ENCODE assay signal across 9 mouse cellular contexts in the genomic region with DNA sequence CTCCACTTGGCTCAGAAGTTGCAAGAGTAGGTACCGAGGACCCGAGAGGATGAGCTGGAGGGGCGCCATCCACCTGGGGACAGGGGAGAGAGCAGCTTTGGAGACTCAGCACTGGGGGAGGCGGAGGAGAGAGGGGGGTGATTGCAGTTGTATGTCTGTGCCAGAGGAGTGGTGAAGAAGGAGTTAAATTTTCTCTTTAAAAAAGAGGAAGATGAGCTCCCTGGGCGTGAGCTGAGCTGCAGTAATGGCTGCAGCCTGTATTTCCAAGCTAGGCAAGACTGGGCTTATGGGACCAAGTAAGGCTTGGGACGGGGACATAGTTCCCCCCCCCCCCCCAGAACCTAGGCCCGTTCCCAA. TPM values are rescaled to one million over a fixed set of nuclear protein-coding genes. Genes with fewer than 3 reads are reported as not detected.
DNase-seq lines count a peak whose midpoint lies in the region; ATAC-seq and TF ChIP-seq lines count a peak whose summit lies in the region.
"Had no signal": no experiment of that assay in that cellular context is flagged by ENCODE, and none has a peak within 500 bp of the region (broad histone marks: within the 10 kb centered on the region; RNA-seq: fewer than 3 reads in every experiment).

No protein-coding gene starts in this region.

- peaks cover 18% of the 10 kb centered on the region for H3K36me3 ChIP-seq in heart, embryonic 13.5 days
- H3K36me3 ChIP-seq in G1E (replicated peaks) = peaks cover 76% of the 10 kb centered on the region
- peaks cover 16% of the 10 kb centered on the region for H3K36me3 ChIP-seq in hindbrain, embryonic 10.5 days

- peaks cover 26% of the 10 kb centered on the region for H3K4me1 ChIP-seq in heart, embryonic 13.5 days
- peaks cover 70% of the 10 kb centered on the region for H3K4me1 ChIP-seq in G1E (ENCODE audit: insufficient read depth, low read depth, low read length)
- H3K4me1 ChIP-seq in hindbrain, embryonic 10.5 days (replicated peaks) = peaks cover 26% of the 10 kb centered on the region

- H3K9me3 ChIP-seq in heart, embryonic 13.5 days = no peaks in the 10 kb centered on the region
- no peaks in the 10 kb centered on the region for H3K9me3 ChIP-seq in G1E (replicated peaks)
- H3K9me3 ChIP-seq in hindbrain, embryonic 10.5 days = no peaks in the 10 kb centered on the region

- H3K27ac ChIP-seq in heart, embryonic 13.5 days (replicated peaks) = peak overlapping the region; percentile 77; the same call in 1 of the 2 replicates
- H3K27ac ChIP-seq in hindbrain, embryonic 10.5 days = peak overlapping the region; percentile 95

- no peak for DNase-seq in heart, postnatal 36 days
- peak; percentile 80 for DNase-seq in G1E (ENCODE audit: low spot score)
- DNase-seq in hindbrain, embryonic 10.5 days (ENCODE audit: low spot score) = no peak
- DNase-seq in cerebellum, postnatal 25 days = no peak
- DNase-seq in frontal cortex, postnatal 14 days (ENCODE audit: low spot score in 2 of 2) = no peak
- no peak for DNase-seq in left cerebral cortex, postnatal 10 days (ENCODE audit: extremely low spot score in 1 of 2, low spot score in 2 of 2)

- H3K4me3 ChIP-seq in heart, embryonic 13.5 days = peak overlapping the region; percentile 80
- peak overlapping the region; percentile 90 for H3K4me3 ChIP-seq in G1E (ENCODE audit: low read depth, low read length)
- peak overlapping the region; percentile 97 for H3K4me3 ChIP-seq in hindbrain, embryonic 10.5 days

- TF ChIP-seq CTCF in G1E (IDR thresholded peaks at IDR 0.05; ENCODE audit: low read depth, low read length) = no peak

- peaks cover 57% of the 10 kb centered on the region for H3K27me3 ChIP-seq in heart, embryonic 13.5 days (replicated peaks)
- H3K27me3 ChIP-seq in G1E (ENCODE audit: insufficient read depth, low read length) = no peaks in the 10 kb centered on the region
- peaks cover 29% of the 10 kb centered on the region for H3K27me3 ChIP-seq in hindbrain, embryonic 10.5 days (ENCODE audit: insufficient read depth, poor library complexity, severe bottlenecking)

- no peak for ATAC-seq in heart, embryonic 13.5 days (ENCODE audit: extremely low read depth, insufficient number of reproducible peaks, low FRiP score, low TSS enrichment)
- ATAC-seq in G1E (ENCODE audit: extremely low read depth, insufficient number of reproducible peaks, low FRiP score, poor library complexity, severe bottlenecking) = peak; percentile 55
- ATAC-seq in megakaryocyte progenitor cell, adult 5-6 weeks (replicated peaks; ENCODE audit: poor library complexity) = peak; percentile 71

- peak overlapping the region; percentile 90 for H3K9ac ChIP-seq in heart, embryonic 13.5 days

- H3K4me2 ChIP-seq in heart, embryonic 13.5 days = peak overlapping the region; percentile 83

- 8% methylated on average over 7 of the region's 7 CpGs for WGBS in heart, embryonic 13.5 days
- 3% methylated on average over 7 of the region's 7 CpGs for WGBS in hindbrain, embryonic 10.5 days

- intact Hi-C loops in heart, postnatal 36 days (cut with DNase I) = no loop called here
- intact Hi-C loops in left cerebral cortex, postnatal 10 days (cut with DNase I) = no loop called here

RNA-seq across cellular contexts. Expression of a gene that starts 1.1 kb away (rescaled TPM):
- 33.3 and 33.9 TPM in 2 replicates for polyA plus RNA-seq in heart, embryonic 13.5 days (2015; fragmentation: Nextera tagmentation; extraction: Ambion mirVana)
- 10 to 100 TPM; 21.1 to 26.7 TPM for total RNA-seq in heart, postnatal 36 days (2021)
- total RNA-seq in G1E (2014; fragmentation: Nextera tagmentation) (93.7 and 103 TPM in 2 replicates), G1E (2017) (45.0 and 46.6 TPM in 2 replicates)
- 88.0 and 99.6 TPM in 2 replicates for polyA plus RNA-seq in G1E (2012)
- 61.1 and 95.3 TPM in 2 replicates for polyA plus RNA-seq in hindbrain, embryonic 10.5 days (2016; fragmentation: Nextera tagmentation; extraction: Ambion mirVana)
- 32.1 and 35.1 TPM in 2 replicates for total RNA-seq in megakaryocyte progenitor cell, adult 5-6 weeks (2015)
- 18.4 and 19.9 TPM in 2 replicates for total RNA-seq in megakaryocyte progenitor cell, adult 5-6 weeks (2017)
- total RNA-seq in left cerebral cortex, postnatal 10 days (2021) = 100 to 1,000 TPM; 418 to 439 TPM

RNA-seq across cellular contexts. Expression of a gene that starts 15.2 kb away (rescaled TPM):
- 1.2 and 1.4 TPM in 2 replicates for polyA plus RNA-seq in heart, embryonic 13.5 days (2015; fragmentation: Nextera tagmentation; extraction: Ambion mirVana)
- total RNA-seq in heart, postnatal 36 days (2021) = under 1 TPM; 0.69 to 0.70 TPM
- total RNA-seq in G1E (2014; fragmentation: Nextera tagmentation) (132 and 147 TPM in 2 replicates), G1E (2017) (212 and 227 TPM in 2 replicates)
- 341 and 359 TPM in 2 replicates for polyA plus RNA-seq in G1E (2012)
- polyA plus RNA-seq in hindbrain, embryonic 10.5 days (2016; fragmentation: Nextera tagmentation; extraction: Ambion mirVana) = 1.7 and 2.7 TPM in 2 replicates
- 75.0 and 75.4 TPM in 2 replicates for total RNA-seq in megakaryocyte progenitor cell, adult 5-6 weeks (2015)
- 103 and 112 TPM in 2 replicates for total RNA-seq in megakaryocyte progenitor cell, adult 5-6 weeks (2017)
- total RNA-seq in left cerebral cortex, postnatal 10 days (2021) = under 1 TPM in 1 of 2 experiments, not detected in 1; 0.22 TPM
- total RNA-seq: layer of hippocampus, postnatal 36 days had no signal

RNA-seq across cellular contexts. Expression of a gene that starts 19.8 kb away (rescaled TPM):
- not detected in 2 replicates for polyA plus RNA-seq in heart, embryonic 13.5 days (2015; fragmentation: Nextera tagmentation; extraction: Ambion mirVana)
- total RNA-seq in heart, postnatal 36 days (2021) = 1 to 10 TPM in 1 of 2 experiments, under 1 TPM in 1; 0.92 to 1.0 TPM
- total RNA-seq in G1E (2014; fragmentation: Nextera tagmentation) (not detected in 2 replicates), G1E (2017) (0.05 TPM in 1 of 2 replicates, not detected in the other)
- not detected in 2 replicates for polyA plus RNA-seq in G1E (2012)
- not detected in 2 replicates for polyA plus RNA-seq in hindbrain, embryonic 10.5 days (2016; fragmentation: Nextera tagmentation; extraction: Ambion mirVana)
- not detected in 2 replicates for total RNA-seq in megakaryocyte progenitor cell, adult 5-6 weeks (2015)
- total RNA-seq in megakaryocyte progenitor cell, adult 5-6 weeks (2017) = not detected in 2 replicates
- 10 to 100 TPM; 99.0 to 99.3 TPM for total RNA-seq in left cerebral cortex, postnatal 10 days (2021)

RNA-seq across cellular contexts. Expression of a gene that starts 42.6 kb away (rescaled TPM):
- 1.3 and 2.7 TPM in 2 replicates for polyA plus RNA-seq in heart, embryonic 13.5 days (2015; fragmentation: Nextera tagmentation; extraction: Ambion mirVana)
- 10 to 100 TPM; 15.6 to 19.8 TPM for total RNA-seq in heart, postnatal 36 days (2021)
- total RNA-seq in G1E (2014; fragmentation: Nextera tagmentation) = 0.30 TPM in 1 of 2 replicates, not detected in the other
- 0.12 and 0.38 TPM in 2 replicates for total RNA-seq in G1E (2017)
- polyA plus RNA-seq in G1E (2012) = 0.43 and 0.54 TPM in 2 replicates
- polyA plus RNA-seq in hindbrain, embryonic 10.5 days (2016; fragmentation: Nextera tagmentation; extraction: Ambion mirVana) = 0.26 and 0.47 TPM in 2 replicates
- 0.05 TPM in 1 of 2 replicates, not detected in the other for total RNA-seq in megakaryocyte progenitor cell, adult 5-6 weeks (2015)
- total RNA-seq in megakaryocyte progenitor cell, adult 5-6 weeks (2017) = 0.08 TPM in 1 of 2 replicates, not detected in the other
- 1 to 10 TPM; 2.6 to 3.1 TPM for total RNA-seq in left cerebral cortex, postnatal 10 days (2021)

Comparison
In these comparisons a context has a peak if more than half of its experiments do, and no peak if none do; other contexts are left out.
1. RNA of a gene that starts 1.1 kb away (total RNA-seq): 418 to 439 TPM in left cerebral cortex, postnatal 10 days; 45.0 to 103 TPM in G1E, 18.4 to 35.1 TPM in megakaryocyte progenitor cell, adult 5-6 weeks and 21.1 to 26.7 TPM in heart, postnatal 36 days; every median in the first group is over 4 times any median in the second.
2. RNA of a gene that starts 15.2 kb away (total RNA-seq): 132 to 227 TPM in G1E and 75.0 to 112 TPM in megakaryocyte progenitor cell, adult 5-6 weeks; 0.69 to 0.70 TPM in heart, postnatal 36 days and 0.22 TPM in left cerebral cortex, postnatal 10 days; every median in the first group is over 10 times any median in the second.
3. RNA of a gene that starts 19.8 kb away (total RNA-seq): 99.0 to 99.3 TPM in left cerebral cortex, postnatal 10 days; 0.92 to 1.0 TPM in heart, postnatal 36 days, 0.05 TPM in G1E and not detected in megakaryocyte progenitor cell, adult 5-6 weeks; every median in the first group is over 10 times any median in the second.
4. Peak in every context shown above with its lines, with median percentiles within 50 percentile points of each other: H3K4me3 ChIP-seq.